Mouse (Mus musculus): ENCODE results near the gene Ift88. TPM values are rescaled to one million over a fixed set of nuclear protein-coding genes. Genes with fewer than 3 reads are reported as not detected.
"Not testable (repeated sequence)": the region's sequence is repeated elsewhere in the genome, so short reads cannot be mapped to it uniquely, and the experiment has no call there.

Ift88 gene
- total and polyA plus RNA-seq, 3 experiments, result 6.7 to 12.3 (median 8.1) TPM

GRCm38 (mm10) chr14:57459883-57460282 is 36.0 kb downstream of the Ift88 start:
- dilution Hi-C loops (cut with MboI; ENCODE audit: extremely low pct_ligation_motif_present, extremely low pct_unique_long_range_greater_than_20kb, low sequenced_read_pairs), result no loop called here
- no peak overlapping the region for H3K27ac ChIP-seq (ENCODE audit: insufficient read depth, low read depth)
- H3K4me2 ChIP-seq (ENCODE audit: insufficient read depth, low read depth, poor library complexity, severe bottlenecking), result no peak overlapping the region
- H3K9ac ChIP-seq (ENCODE audit: insufficient read depth, low read depth), result no peak overlapping the region
- H3K79me2 ChIP-seq (replicated peaks; ENCODE audit: control insufficient read depth, extremely low read depth, insufficient read depth, poor library complexity, severe bottlenecking), result no peaks in the 10 kb centered on the region
- TF ChIP-seq CTCF (conservative IDR thresholded peaks at IDR 0.05 in 1 of 2, IDR thresholded peaks at IDR 0.05 in 1 of 2; ENCODE audit: low read depth in 2 of 2, low read length in 2 of 2) (no peak), MAX (IDR thresholded peaks at IDR 0.05; ENCODE audit: low read length) (no peak), E2F4 (IDR thresholded peaks at IDR 0.05; ENCODE audit: insufficient replicate concordance, low read depth, low read length) (no peak), ZNF384 (IDR thresholded peaks at IDR 0.05; ENCODE audit: low read depth, low read length) (no peak), HCFC1 (IDR thresholded peaks at IDR 0.05; ENCODE audit: low read depth, low read length) (no peak)
- in situ Hi-C loops (cut with MboI; ENCODE audit: low pct_ligation_motif_present, low pct_unique_long_range_greater_than_20kb, low sequenced_read_pairs), result no loop called here
- H3K4me1 ChIP-seq (ENCODE audit: control insufficient read depth in 1 of 2, insufficient read depth in 2 of 2), result peaks cover 12 to 30% of the 10 kb centered on the region in 2 experiments
- peaks cover 0 to 14% of the 10 kb centered on the region in 2 experiments for H3K36me3 ChIP-seq (replicated peaks in 1 of 2; ENCODE audit: control insufficient read depth in 1 of 2, insufficient read depth in 1 of 2, low read length in 1 of 2)
- H3K27me3 ChIP-seq (replicated peaks), result no peaks in the 10 kb centered on the region
- no peak overlapping the region for H3K4me3 ChIP-seq (replicated peaks in 1 of 3; ENCODE audit: low read depth in 2 of 3, low read length in 2 of 3, poor library complexity in 1 of 3)
- no peaks in the 10 kb centered on the region for H3K9me3 ChIP-seq (replicated peaks; ENCODE audit: low read length)
- DNase-seq (ENCODE audit: extremely low read depth), result no peak

GRCm38 (mm10) chr14:57460326-57460725 is 36.5 kb downstream of the Ift88 start:
- H3K4me1 ChIP-seq (ENCODE audit: control insufficient read depth in 1 of 2, insufficient read depth in 2 of 2), result peaks cover 12 to 30% of the 10 kb centered on the region in 2 experiments
- H3K4me3 ChIP-seq (replicated peaks in 1 of 3; ENCODE audit: low read depth in 2 of 3, low read length in 2 of 3, poor library complexity in 1 of 3); in situ Hi-C loops (cut with MboI; ENCODE audit: low pct_ligation_motif_present, low pct_unique_long_range_greater_than_20kb, low sequenced_read_pairs); H3K9ac ChIP-seq (ENCODE audit: insufficient read depth, low read depth); H3K79me2 ChIP-seq (replicated peaks; ENCODE audit: control insufficient read depth, extremely low read depth, insufficient read depth, poor library complexity, severe bottlenecking); H3K27ac ChIP-seq (ENCODE audit: insufficient read depth, low read depth); H3K9me3 ChIP-seq (replicated peaks; ENCODE audit: low read length); dilution Hi-C loops (cut with MboI; ENCODE audit: extremely low pct_ligation_motif_present, extremely low pct_unique_long_range_greater_than_20kb, low sequenced_read_pairs); H3K27me3 ChIP-seq (replicated peaks): not testable (repeated sequence)
- peaks cover 0 to 11% of the 10 kb centered on the region in 2 experiments for H3K36me3 ChIP-seq (replicated peaks in 1 of 2; ENCODE audit: control insufficient read depth in 1 of 2, insufficient read depth in 1 of 2, low read length in 1 of 2)
- DNase-seq (ENCODE audit: extremely low read depth), result peak; percentile 58
- TF ChIP-seq RAD21 (IDR thresholded peaks at IDR 0.05; ENCODE audit: low read depth, low read length) (peak; percentile 1; the same call in 1 of the 2 replicates), IRF4 (IDR thresholded peaks at IDR 0.05; ENCODE audit: low read depth, low read length) (peak; percentile 26; the same call in 1 of the 2 replicates), TBP (conservative IDR thresholded peaks at IDR 0.05; ENCODE audit: low read depth, low read length) (peak; percentile 49; the same call in 1 of the 2 replicates), MYC (IDR thresholded peaks at IDR 0.05; ENCODE audit: low read depth, low read length) (peak; percentile 64; the same call in 1 of the 2 replicates), CTCF (conservative IDR thresholded peaks at IDR 0.05 in 1 of 2, IDR thresholded peaks at IDR 0.05 in 1 of 2; ENCODE audit: low read depth in 2 of 2, low read length in 2 of 2) (peak in 1 of 2 experiments; percentile 53; a peak in 2 of 4 replicates), JUND (conservative IDR thresholded peaks at IDR 0.05; ENCODE audit: low read depth, low read length) (0 out of 2 replicates have a peak, but pooled peaks have one; percentile 14)
- H3K4me2 ChIP-seq (ENCODE audit: insufficient read depth, low read depth, poor library complexity, severe bottlenecking), result peak overlapping the region; percentile 21; the same call in 1 of the 2 replicates

GRCm38 (mm10) chr14:57462871-57463270 is 39.0 kb downstream of the Ift88 start:
- dilution Hi-C loops (cut with MboI; ENCODE audit: extremely low pct_ligation_motif_present, extremely low pct_unique_long_range_greater_than_20kb, low sequenced_read_pairs) (no loop called here), in situ Hi-C loops (cut with MboI; ENCODE audit: low pct_ligation_motif_present, low pct_unique_long_range_greater_than_20kb, low sequenced_read_pairs) (no loop called here)
- Histone ChIP-seq H3K27ac (ENCODE audit: insufficient read depth, low read depth) (no peak overlapping the region), H3K9ac (ENCODE audit: insufficient read depth, low read depth) (no peak overlapping the region), H3K27me3 (replicated peaks) (no peaks in the 10 kb centered on the region), H3K4me1 (ENCODE audit: control insufficient read depth in 1 of 2, insufficient read depth in 2 of 2) (peaks cover 12 to 30% of the 10 kb centered on the region in 2 experiments), H3K36me3 (replicated peaks in 1 of 2; ENCODE audit: control insufficient read depth in 1 of 2, insufficient read depth in 1 of 2, low read length in 1 of 2) (peaks cover 0 to 9% of the 10 kb centered on the region in 2 experiments), H3K4me2 (ENCODE audit: insufficient read depth, low read depth, poor library complexity, severe bottlenecking) (no peak overlapping the region), H3K79me2 (replicated peaks; ENCODE audit: control insufficient read depth, extremely low read depth, insufficient read depth, poor library complexity, severe bottlenecking) (no peaks in the 10 kb centered on the region), H3K4me3 (replicated peaks in 1 of 3; ENCODE audit: low read depth in 2 of 3, low read length in 2 of 3, poor library complexity in 1 of 3) (no peak overlapping the region), H3K9me3 (replicated peaks; ENCODE audit: low read length) (no peaks in the 10 kb centered on the region)
- no peak for DNase-seq (ENCODE audit: extremely low read depth)
- TF ChIP-seq TCF12 (IDR thresholded peaks at IDR 0.05; ENCODE audit: low read depth, low read length), result no peak
- TF ChIP-seq UBTF (IDR thresholded peaks at IDR 0.05; ENCODE audit: low read depth, low read length), result no peak
- TF ChIP-seq NELFE (IDR thresholded peaks at IDR 0.05; ENCODE audit: low read depth, low read length), result no peak
- no peak for TF ChIP-seq BHLHE40 (IDR thresholded peaks at IDR 0.05; ENCODE audit: low read depth, low read length)
- TF ChIP-seq JUND (conservative IDR thresholded peaks at IDR 0.05; ENCODE audit: low read depth, low read length), result no peak
- no peak for TF ChIP-seq ETS1 (conservative IDR thresholded peaks at IDR 0.05; ENCODE audit: low read depth, low read length)
- no peak for TF ChIP-seq CTCF (conservative IDR thresholded peaks at IDR 0.05 in 1 of 2, IDR thresholded peaks at IDR 0.05 in 1 of 2; ENCODE audit: low read depth in 2 of 2, low read length in 2 of 2)
- TF ChIP-seq RAD21 (IDR thresholded peaks at IDR 0.05; ENCODE audit: low read depth, low read length), result no peak
- TF ChIP-seq MAZ (IDR thresholded peaks at IDR 0.05; ENCODE audit: low read depth, low read length), result no peak
- no peak for TF ChIP-seq TBP (conservative IDR thresholded peaks at IDR 0.05; ENCODE audit: low read depth, low read length)
- TF ChIP-seq PAX5 (IDR thresholded peaks at IDR 0.05; ENCODE audit: low read length), result no peak
- no peak for TF ChIP-seq RCOR1 (conservative IDR thresholded peaks at IDR 0.05; ENCODE audit: low read depth, low read length)
- no peak for TF ChIP-seq USF1 (IDR thresholded peaks at IDR 0.05; ENCODE audit: low read depth, low read length)
